Mouse (Mus musculus) urinary bladder, postnatal 36 days (tissue): ENCODE results near the gene Eif5a.
"Not testable (repeated sequence)": the region's sequence is repeated elsewhere in the genome, so short reads cannot be mapped to it uniquely, and the experiment has no call there.

Experiments used
- DNase-seq, 2 experiments: peaks; one replicate each; pipeline ENCODE4 v3.0.0; 2022; ENCODE audit warnings: low spot score in 2 of 2, mixed read lengths in 1 of 2

Eif5a gene

DNA sequence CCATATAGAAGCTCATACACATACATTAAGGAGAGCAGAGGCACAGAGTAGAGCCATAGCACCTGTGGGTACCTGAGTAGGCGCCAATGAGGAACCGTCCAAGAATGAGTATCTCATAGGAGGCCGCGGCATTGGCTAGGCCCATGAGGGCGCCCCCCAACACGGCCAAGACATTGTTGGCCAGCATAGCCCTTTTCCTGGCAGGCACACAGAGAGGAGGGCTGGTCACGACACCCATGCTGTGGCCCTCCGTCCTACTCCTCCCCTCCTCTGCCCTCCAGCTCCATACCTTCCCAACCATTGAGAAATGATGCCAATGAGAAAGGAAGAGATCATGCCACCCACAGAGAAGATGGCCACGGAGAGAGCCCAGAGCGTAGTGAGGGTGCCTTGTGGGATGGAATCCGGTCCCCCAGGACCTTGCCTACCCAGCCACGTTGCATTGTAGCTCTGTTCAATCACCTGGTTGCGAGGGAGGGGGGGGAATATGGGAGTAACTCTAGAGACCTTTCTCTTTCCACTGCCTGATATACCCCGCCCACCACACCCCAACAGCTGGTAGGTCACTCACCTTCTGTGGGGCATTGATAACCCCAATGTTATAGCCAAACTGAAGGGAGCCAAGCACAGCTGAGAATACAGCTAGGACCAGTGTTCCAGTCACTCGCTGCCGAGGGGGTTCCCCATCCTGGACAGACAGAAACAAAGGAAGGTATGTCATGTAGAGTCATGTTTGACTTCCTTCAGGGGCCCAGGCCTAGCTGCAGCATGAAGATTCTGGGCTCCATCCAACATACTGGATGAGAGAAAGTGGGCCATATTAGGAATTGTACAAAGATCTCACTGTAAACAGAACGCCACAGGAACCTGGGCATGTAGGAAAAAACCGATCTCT is 24.5 kb upstream of the Eif5a start:
- no peak for DNase-seq

DNA sequence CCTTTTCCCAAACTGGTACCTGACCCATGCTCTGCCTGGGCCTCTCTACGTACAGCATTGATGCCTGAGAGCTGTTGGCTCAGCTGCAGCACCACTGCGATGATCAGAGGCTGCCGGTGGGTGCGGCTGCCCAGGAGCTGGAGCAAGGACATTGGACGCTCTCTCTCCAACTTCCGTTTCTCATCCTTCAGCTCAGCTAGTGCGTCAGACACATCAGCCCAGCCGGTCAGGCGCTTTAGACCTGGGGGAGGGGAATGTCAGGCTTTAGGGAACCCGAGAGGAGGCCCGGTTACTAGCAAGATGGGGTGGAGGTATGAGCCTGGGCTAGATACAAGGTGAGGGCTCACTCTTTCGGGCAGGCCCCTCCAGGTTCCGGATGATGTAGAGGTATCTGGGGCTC is 23.5 kb upstream of the Eif5a start:
- no peak for DNase-seq

- DNase-seq = no peak
These were observed 19.2 kb upstream of the Eif5a start for GRCm38 (mm10) chr11:69940962-69941361.

GRCm38 (mm10) chr11:69939731-69940130 is 18.0 kb upstream of the Eif5a start:
- no peak for DNase-seq

DNA sequence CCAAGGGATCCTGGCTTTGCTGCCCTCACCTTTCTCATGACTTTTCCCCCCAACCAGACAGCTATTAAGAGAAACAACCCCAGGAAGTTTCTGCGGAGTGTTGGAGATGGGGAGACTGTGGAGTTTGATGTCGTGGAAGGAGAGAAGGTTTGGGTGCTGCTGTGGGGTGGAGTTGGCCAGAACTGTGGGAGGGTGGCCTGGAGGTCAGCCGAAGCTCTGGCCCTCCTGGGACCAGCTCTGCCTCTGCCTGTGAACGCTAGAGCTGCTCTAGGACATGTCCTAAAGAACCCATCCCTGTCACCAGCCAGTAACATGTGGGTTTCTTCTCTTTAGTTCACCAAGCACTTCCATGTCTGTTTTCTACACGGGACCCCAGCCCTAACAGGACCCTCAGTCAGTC is 17.4 kb upstream of the Eif5a start:
- no peak for DNase-seq

DNA sequence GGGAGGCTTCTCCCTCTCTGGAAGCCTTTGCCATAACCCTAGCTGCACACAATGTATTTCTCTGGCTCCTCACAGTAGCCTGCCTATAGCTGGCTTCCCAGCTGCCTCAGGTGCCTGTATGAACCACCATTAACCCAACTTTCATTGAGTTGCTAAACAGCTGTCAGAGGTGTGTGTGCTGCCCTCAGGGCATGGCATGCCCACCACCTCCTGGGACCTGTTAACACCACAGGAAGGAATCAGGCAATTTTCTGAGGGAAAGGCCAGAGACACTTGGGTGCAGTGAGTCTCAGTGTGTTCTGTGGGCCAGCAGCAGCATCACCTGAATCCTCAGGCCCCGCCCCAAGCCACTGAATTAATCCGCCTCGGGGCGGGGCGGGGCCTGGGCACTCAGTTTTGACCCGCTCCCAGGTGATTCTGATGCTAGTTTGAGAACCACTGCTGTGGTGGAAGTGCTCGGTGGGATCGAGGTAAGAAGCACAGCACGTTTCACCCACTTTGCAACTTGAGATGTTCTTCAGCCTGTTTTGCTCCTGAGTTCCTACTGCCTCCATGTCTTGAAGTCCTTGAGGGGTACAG is 16.7 kb upstream of the Eif5a start:
- no peak for DNase-seq

- no peak for DNase-seq
These were observed 16.1 kb upstream of the Eif5a start for GRCm38 (mm10) chr11:69937834-69938233.

- DNase-seq = peak in 1 of 2 experiments; percentile 72
These were observed 15.6 kb upstream of the Eif5a start for GRCm38 (mm10) chr11:69937385-69937784.

DNA sequence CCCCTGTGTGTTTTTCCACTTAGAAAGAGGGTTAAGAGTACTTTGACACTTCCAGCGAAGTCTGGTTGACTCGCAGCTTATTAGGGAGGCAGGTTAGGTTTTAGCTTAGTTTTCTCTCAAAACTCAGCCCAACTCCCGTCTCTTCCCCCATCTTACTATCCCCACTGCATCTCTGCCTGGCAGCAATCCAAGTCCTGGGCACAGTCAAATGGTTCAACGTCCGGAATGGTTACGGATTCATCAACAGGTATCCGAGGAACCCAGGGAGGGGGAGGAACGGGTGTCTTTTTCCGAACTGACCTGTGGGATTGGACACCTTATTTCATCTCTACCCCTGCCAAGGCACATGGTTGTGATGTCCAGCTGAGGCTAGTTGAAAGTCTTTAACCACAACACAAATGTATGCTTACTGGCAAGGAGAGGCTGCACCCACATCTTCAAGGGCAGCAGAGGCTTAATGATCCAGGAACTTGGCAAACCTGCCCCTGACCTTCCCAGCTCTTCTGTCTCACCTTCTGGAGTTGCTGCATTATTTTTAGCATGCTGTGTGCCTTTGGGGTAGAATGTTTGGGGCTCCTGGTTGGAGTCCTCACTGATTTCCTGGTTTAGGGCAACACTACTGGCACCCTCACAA is 15.1 kb upstream of the Eif5a start:
- no peak for DNase-seq

- DNase-seq = no peak
These were observed 14.4 kb upstream of the Eif5a start for GRCm38 (mm10) chr11:69936156-69936555.

DNA sequence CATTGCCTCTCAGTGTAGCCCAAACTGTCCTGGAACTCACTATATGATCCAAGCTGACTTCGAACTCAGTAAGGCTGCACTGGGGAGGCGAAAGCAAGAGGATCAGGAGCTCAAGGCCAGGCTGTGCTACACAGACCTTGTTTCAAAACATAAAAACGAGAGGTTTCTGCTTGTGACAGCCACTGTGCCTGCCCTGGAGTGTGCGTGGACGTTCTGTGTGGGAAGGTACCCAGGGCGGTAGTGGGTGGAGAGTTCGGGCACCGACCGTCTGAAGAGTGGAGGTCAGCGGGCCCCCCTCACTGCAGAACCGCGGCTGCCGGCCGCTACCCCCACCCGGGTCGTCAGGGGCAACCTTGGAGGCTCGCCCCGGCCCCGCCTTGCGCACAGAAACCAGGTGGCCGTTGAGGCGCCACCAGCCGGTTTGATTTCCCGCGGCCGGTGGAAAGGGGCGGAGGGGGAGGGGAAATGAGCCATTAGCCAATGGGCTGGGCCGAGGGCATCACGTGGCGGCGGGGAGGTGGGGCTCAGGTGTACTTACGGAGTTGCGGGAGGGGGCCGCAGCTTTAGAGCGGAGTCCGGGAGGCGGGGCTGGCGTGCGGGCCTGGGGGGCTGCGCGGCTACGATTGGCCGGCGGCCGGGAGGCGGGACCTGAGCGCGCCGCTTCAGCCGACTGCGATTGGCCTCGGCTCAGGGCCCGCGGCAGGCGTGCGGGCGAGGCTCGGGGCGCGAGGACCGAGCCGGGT is 13.6 kb upstream of the Eif5a start, which contains the start of gene Ybx2:
Ybx2 (plus strand) TSS at position 660 of the 743 bp plus-strand sequence.
- peak; percentile 70 to 83 for DNase-seq

DNA sequence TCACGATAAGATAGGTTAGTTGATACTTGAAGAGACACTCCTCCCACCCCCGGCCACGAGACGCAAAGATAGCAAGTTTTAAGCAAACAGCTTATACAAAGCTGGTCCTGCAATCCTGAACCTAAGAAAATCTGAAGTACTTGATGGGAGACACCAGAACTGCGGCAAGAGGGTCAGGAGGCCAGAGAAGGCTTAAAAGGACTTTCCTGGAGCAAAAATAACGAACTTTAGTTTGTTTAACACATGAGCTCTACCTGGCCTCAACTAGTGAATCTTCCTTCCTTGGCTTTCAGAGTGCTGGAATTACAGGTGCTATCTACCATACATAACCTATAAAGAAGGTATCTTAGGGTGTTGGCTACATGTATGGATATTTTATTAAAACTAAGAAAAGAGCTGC is 12.9 kb upstream of the Eif5a start:
- no peak for DNase-seq

DNA sequence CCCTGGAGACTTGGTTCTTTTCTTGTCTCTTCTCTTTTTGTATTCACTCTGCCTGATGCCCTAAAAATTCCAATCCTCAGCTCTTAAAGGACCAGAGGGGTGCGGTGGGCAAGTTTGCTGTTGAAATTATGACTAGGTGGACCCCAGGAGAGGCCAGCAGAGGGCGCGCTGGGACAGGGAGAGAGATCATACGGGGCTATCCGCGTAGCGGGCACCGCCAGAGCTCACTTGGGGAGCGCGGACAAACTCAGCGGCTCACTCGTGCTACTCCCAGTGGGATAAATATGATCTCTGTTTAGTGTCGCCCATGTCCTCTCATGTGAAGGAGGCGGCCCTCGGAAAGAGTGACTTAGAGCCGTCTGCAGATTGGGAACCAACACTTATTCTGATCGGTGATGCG is 12.4 kb upstream of the Eif5a start:
- peak; percentile 81 to 92 for DNase-seq

GRCm38 (mm10) chr11:69933066-69933465 is 11.3 kb upstream of the Eif5a start:
- DNase-seq = no peak

- no peak for DNase-seq
These were observed 10.5 kb upstream of the Eif5a start for GRCm38 (mm10) chr11:69932254-69932653.

DNA sequence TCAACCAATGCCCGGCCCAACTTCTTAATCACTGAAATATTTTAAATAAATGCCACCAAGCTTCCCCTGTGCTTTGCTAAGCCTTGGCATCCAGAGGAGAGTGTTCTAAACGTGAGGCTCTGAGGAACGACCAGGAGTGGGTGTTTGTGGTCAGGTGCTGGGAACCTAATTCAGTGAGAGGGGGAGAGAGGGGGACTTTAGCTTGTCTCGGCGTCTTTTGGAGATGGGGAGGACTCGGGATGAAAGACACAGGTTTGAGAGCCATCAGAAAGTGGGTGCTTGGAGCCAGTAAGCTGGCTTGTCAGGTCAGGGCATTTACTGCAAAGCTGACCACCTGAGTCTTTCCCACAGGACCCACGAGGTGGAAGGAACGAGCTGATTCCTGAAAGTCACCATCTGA is 10.0 kb upstream of the Eif5a start:
- no peak for DNase-seq

GRCm38 (mm10) chr11:69930967-69931537 is 9.3 kb upstream of the Eif5a start:
- no peak for DNase-seq

GRCm38 (mm10) chr11:69930176-69930575 is 8.4 kb upstream of the Eif5a start:
- DNase-seq = not testable (repeated sequence)

DNA sequence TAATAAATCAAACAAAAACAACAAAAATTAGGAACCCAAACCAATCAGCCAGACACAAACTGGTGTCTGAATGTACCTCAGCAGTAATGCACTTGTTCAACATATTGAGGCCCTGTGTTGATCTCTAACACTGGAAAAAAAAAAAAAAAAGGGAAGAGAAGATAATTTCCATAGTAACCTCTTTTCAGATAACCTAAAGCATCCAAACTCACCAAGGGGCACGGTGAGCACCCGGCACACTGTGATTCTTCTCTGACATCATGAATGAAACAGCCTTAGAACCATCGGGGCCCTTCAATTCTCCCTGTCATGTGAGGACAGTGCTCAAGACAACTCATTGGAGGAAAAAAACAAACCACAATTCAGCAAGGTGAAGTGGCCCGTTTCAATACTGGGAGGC is 8.0 kb upstream of the Eif5a start:
- DNase-seq = no peak

- DNase-seq = no peak
These were observed 5.7 kb upstream of the Eif5a start for GRCm38 (mm10) chr11:69927501-69927900.

GRCm38 (mm10) chr11:69922796-69923195 is 1.0 kb upstream of the Eif5a start:
- DNase-seq = no peak
